Mouse (Mus musculus): Measurements from ENCODE around the gene Ofcc1.

GRCm38 (mm10) chr13:40292891-40293290 lies 68.4 kb downstream of the Ofcc1 start:
- TF ChIP-seq POLR2A (IDR thresholded peaks at IDR 0.05; ENCODE audit: low read depth, low read length) (no peak), CTCF (IDR thresholded peaks at IDR 0.05; ENCODE audit: extremely low read depth, insufficient read length, insufficient replicate concordance, low read depth, low read length) (no peak)
